Mouse (Mus musculus): ENCODE measurements around the gene Chadl.
"Not testable (repeated sequence)": the region's sequence is repeated elsewhere in the genome, so short reads cannot be mapped to it uniquely, and the experiment has no call there.

Gene Chadl

GRCm38 (mm10) chr15:81697175-81697574 lies at the start of gene Chadl:
TSS of gene Chadl (minus strand) at chr15:81697287.
- DNase-seq (ENCODE audit: low spot score in 2 of 2), result peak; percentile 32 to 61

- DNase-seq (ENCODE audit: low spot score in 2 of 2), result peak; percentile 38 to 61
Measured at GRCm38 (mm10) chr15:81745601-81746114, 48.6 kb upstream of the Chadl start.

GRCm38 (mm10) chr15:81744992-81745600 lies 48.0 kb upstream of the Chadl start, which contains the start of the genes Zc3h7b and Rangap1:
TSS of gene Zc3h7b (plus strand) at chr15:81745057.
TSS of gene Rangap1 (minus strand) at chr15:81745530.
- peak; percentile 51 to 65 for DNase-seq (ENCODE audit: low spot score in 2 of 2)

GRCm38 (mm10) chr15:81742368-81742767 lies 45.3 kb upstream of the Chadl start:
- DNase-seq (ENCODE audit: low spot score in 2 of 2), result not testable (repeated sequence)

- no peak for DNase-seq (ENCODE audit: low spot score in 2 of 2)
Measured at GRCm38 (mm10) chr15:81739924-81740323, 42.8 kb upstream of the Chadl start.

GRCm38 (mm10) chr15:81739296-81739695 lies 42.2 kb upstream of the Chadl start:
- no peak for DNase-seq (ENCODE audit: low spot score in 2 of 2)

- no peak for DNase-seq (ENCODE audit: low spot score in 2 of 2)
Measured at GRCm38 (mm10) chr15:81735075-81735474, 38.0 kb upstream of the Chadl start.

GRCm38 (mm10) chr15:81729792-81730635 lies 32.9 kb upstream of the Chadl start:
- DNase-seq (ENCODE audit: low spot score in 2 of 2), result peak; percentile 98

- peak; percentile 36 to 48 for DNase-seq (ENCODE audit: low spot score in 2 of 2)
Measured at GRCm38 (mm10) chr15:81729241-81729791, 32.2 kb upstream of the Chadl start.

- DNase-seq (ENCODE audit: low spot score in 2 of 2), result no peak
Measured at GRCm38 (mm10) chr15:81725965-81726364, 28.9 kb upstream of the Chadl start.

- no peak for DNase-seq (ENCODE audit: low spot score in 2 of 2)
Measured at GRCm38 (mm10) chr15:81723653-81724052, 26.6 kb upstream of the Chadl start.

GRCm38 (mm10) chr15:81722361-81722760 lies 25.3 kb upstream of the Chadl start:
- DNase-seq (ENCODE audit: low spot score in 2 of 2), result no peak

GRCm38 (mm10) chr15:81719139-81719531 lies 22.0 kb upstream of the Chadl start:
- no peak for DNase-seq (ENCODE audit: low spot score in 2 of 2)

- peak; percentile 36 to 67 for DNase-seq (ENCODE audit: low spot score in 2 of 2)
Measured at GRCm38 (mm10) chr15:81718336-81719138, 21.4 kb upstream of the Chadl start.

- DNase-seq (ENCODE audit: low spot score in 2 of 2), result no peak
Measured at GRCm38 (mm10) chr15:81713742-81714141, 16.7 kb upstream of the Chadl start.

- DNase-seq (ENCODE audit: low spot score in 2 of 2), result no peak
Measured at GRCm38 (mm10) chr15:81710801-81711200, 13.7 kb upstream of the Chadl start.

- no peak for DNase-seq (ENCODE audit: low spot score in 2 of 2)
Measured at GRCm38 (mm10) chr15:81709686-81710085, 12.6 kb upstream of the Chadl start.

- no peak for DNase-seq (ENCODE audit: low spot score in 2 of 2)
Measured at GRCm38 (mm10) chr15:81708991-81709390, 11.9 kb upstream of the Chadl start.

- DNase-seq (ENCODE audit: low spot score in 2 of 2), result no peak
Measured at GRCm38 (mm10) chr15:81703094-81703489, 6.0 kb upstream of the Chadl start.

- no peak for DNase-seq (ENCODE audit: low spot score in 2 of 2)
Measured at GRCm38 (mm10) chr15:81702306-81703093, 5.4 kb upstream of the Chadl start.

GRCm38 (mm10) chr15:81701350-81701749 lies 4.3 kb upstream of the Chadl start:
- DNase-seq (ENCODE audit: low spot score in 2 of 2), result not testable (repeated sequence)
